Mouse (Mus musculus) lung, postnatal 0 days (tissue): ENCODE measurements at regions not wholly inside any gene's neighbourhood (a gene's known extent, or its start where the extent isn't known, plus 50 kb on each side); places are given as distances from the start of the nearest gene placed in this dataset.

Experiments used
- CTCF ChIP-seq: IDR thresholded peaks from 2 replicates; pipeline ENCODE4 v1.5.1; 2016; ENCODE audit warnings: antibody characterized with exemption, mild to moderate bottlenecking
- EP300 ChIP-seq: IDR thresholded peaks from 2 replicates; pipeline ENCODE4 v1.6.1; 2016; ENCODE audit warnings: antibody characterized with exemption, mild to moderate bottlenecking, control low read depth

GRCm38 (mm10) chr12:14318693-14319092, 166.8 kb upstream of the Fam84a start:
- TF ChIP-seq EP300: no peak
- TF ChIP-seq CTCF: no peak
